Mouse (Mus musculus): Measurements from ENCODE around the gene Dcaf5.

Gene Dcaf5

GRCm38 (mm10) chr12:80344777-80345231 is 91.6 kb downstream of the Dcaf5 start:
- no peak for DNase-seq (ENCODE audit: low read depth in 1 of 2, low spot score in 2 of 2)

- no peak for DNase-seq (ENCODE audit: low read depth in 1 of 2, low spot score in 2 of 2)
Measured at GRCm38 (mm10) chr12:80340936-80341335, 95.5 kb downstream of the Dcaf5 start.

- no peak for DNase-seq (ENCODE audit: low read depth in 1 of 2, low spot score in 2 of 2)
Measured at GRCm38 (mm10) chr12:80334162-80334561, 102.2 kb downstream of the Dcaf5 start.

GRCm38 (mm10) chr12:80331634-80332033 is 104.8 kb downstream of the Dcaf5 start:
- DNase-seq (ENCODE audit: low read depth in 1 of 2, low spot score in 2 of 2), result peak in 1 of 2 experiments; percentile 4

- DNase-seq (ENCODE audit: low read depth in 1 of 2, low spot score in 2 of 2), result no peak
Measured at GRCm38 (mm10) chr12:80330819-80331218, 105.6 kb downstream of the Dcaf5 start.

GRCm38 (mm10) chr12:80329641-80330040 is 106.8 kb downstream of the Dcaf5 start:
- no peak for DNase-seq (ENCODE audit: low read depth in 1 of 2, low spot score in 2 of 2)

- no peak for DNase-seq (ENCODE audit: low read depth in 1 of 2, low spot score in 2 of 2)
Measured at GRCm38 (mm10) chr12:80326047-80326446, 110.4 kb downstream of the Dcaf5 start.

GRCm38 (mm10) chr12:80324785-80325131 is 111.6 kb downstream of the Dcaf5 start:
- DNase-seq (ENCODE audit: low read depth in 1 of 2, low spot score in 2 of 2), result no peak

- DNase-seq (ENCODE audit: low read depth in 1 of 2, low spot score in 2 of 2), result no peak
Measured at GRCm38 (mm10) chr12:80324051-80324784, 112.2 kb downstream of the Dcaf5 start.

- no peak for DNase-seq (ENCODE audit: low read depth in 1 of 2, low spot score in 2 of 2)
Measured at GRCm38 (mm10) chr12:80323371-80324050, 112.9 kb downstream of the Dcaf5 start.

- DNase-seq (ENCODE audit: low read depth in 1 of 2, low spot score in 2 of 2), result no peak
Measured at GRCm38 (mm10) chr12:80322494-80322893, 113.9 kb downstream of the Dcaf5 start.

GRCm38 (mm10) chr12:80319062-80319461 is 117.3 kb downstream of the Dcaf5 start:
- DNase-seq (ENCODE audit: low read depth in 1 of 2, low spot score in 2 of 2), result no peak

GRCm38 (mm10) chr12:80315321-80315720 is 121.1 kb downstream of the Dcaf5 start:
- DNase-seq (ENCODE audit: low read depth in 1 of 2, low spot score in 2 of 2), result no peak

GRCm38 (mm10) chr12:80311959-80312669 is 124.3 kb downstream of the Dcaf5 start:
- no peak for DNase-seq (ENCODE audit: low read depth in 1 of 2, low spot score in 2 of 2)

GRCm38 (mm10) chr12:80307556-80307955 is 128.8 kb downstream of the Dcaf5 start:
- DNase-seq (ENCODE audit: low read depth in 1 of 2, low spot score in 2 of 2), result no peak

- DNase-seq (ENCODE audit: low read depth in 1 of 2, low spot score in 2 of 2), result no peak
Measured at GRCm38 (mm10) chr12:80304518-80304917, 131.9 kb downstream of the Dcaf5 start.

GRCm38 (mm10) chr12:80300833-80301456 is 135.5 kb downstream of the Dcaf5 start:
- DNase-seq (ENCODE audit: low read depth in 1 of 2, low spot score in 2 of 2), result no peak

- no peak for DNase-seq (ENCODE audit: low read depth in 1 of 2, low spot score in 2 of 2)
Measured at GRCm38 (mm10) chr12:80298714-80299113, 137.7 kb downstream of the Dcaf5 start.

GRCm38 (mm10) chr12:80291895-80292435 is 144.4 kb downstream of the Dcaf5 start:
- no peak for DNase-seq (ENCODE audit: low read depth in 1 of 2, low spot score in 2 of 2)

- DNase-seq (ENCODE audit: low read depth in 1 of 2, low spot score in 2 of 2), result no peak
Measured at GRCm38 (mm10) chr12:80290964-80291363, 145.4 kb downstream of the Dcaf5 start.

GRCm38 (mm10) chr12:80290483-80290882 is 145.9 kb downstream of the Dcaf5 start:
- no peak for DNase-seq (ENCODE audit: low read depth in 1 of 2, low spot score in 2 of 2)

All from monocyte, adult 2 months (primary cell).